Mouse (Mus musculus) heart, embryonic 11.5 days (tissue): ENCODE measurements at regions not wholly inside any gene's neighbourhood (a gene's known extent, or its start where the extent isn't known, plus 50 kb on each side); places are given as distances from the start of the nearest gene placed in this dataset.

ENCODE experiments used
- ATAC-seq: fragments of 200-750 bp; cut with Nextera tagmentation; replicated peaks from 2 replicates; pipeline ENCODE4 v1.8.0; 2017; ENCODE audit warnings: moderate library complexity; ENCODE audit not compliant: insufficient number of reproducible peaks, low FRiP score, low TSS enrichment
- H3K27ac ChIP-seq: fragments of 300-500 bp; sonication (generic); 2 replicates; pipeline ENCODE4 v1.5.1; 2014; ENCODE audit warnings: mild to moderate bottlenecking, low read depth, low read length
- H3K27me3 ChIP-seq: fragments of 300-500 bp; sonication (generic); 2 replicates; pipeline ENCODE4 v1.6.1; 2014; ENCODE audit warnings: mild to moderate bottlenecking, low read length, mixed read lengths; ENCODE audit not compliant: control insufficient read depth, insufficient read depth
- H3K36me3 ChIP-seq: fragments of 300-500 bp; sonication (generic); 2 replicates; pipeline ENCODE4 v1.6.1; 2014; ENCODE audit warnings: mild to moderate bottlenecking, low read length, moderate library complexity, mixed read lengths; ENCODE audit not compliant: control insufficient read depth, insufficient read depth
- H3K4me1 ChIP-seq: fragments of 300-500 bp; sonication (generic); 2 replicates; pipeline ENCODE4 v1.6.1; 2014; ENCODE audit warnings: low read length; ENCODE audit not compliant: control insufficient read depth, insufficient read depth
- H3K4me2 ChIP-seq: fragments of 300-500 bp; sonication (generic); 2 replicates; pipeline ENCODE4 v1.6.1; 2014; ENCODE audit warnings: mild to moderate bottlenecking, moderate library complexity
- H3K4me3 ChIP-seq: fragments of 300-500 bp; sonication (generic); 2 replicates; pipeline ENCODE4 v1.5.1; 2014; ENCODE audit warnings: low read depth, low read length
- H3K9ac ChIP-seq: fragments of 300-500 bp; sonication (generic); 2 replicates; pipeline ENCODE4 v1.6.1; 2014; ENCODE audit warnings: mild to moderate bottlenecking, low read depth, low read length, moderate library complexity
- H3K9me3 ChIP-seq: fragments of 300-500 bp; sonication (generic); replicated peaks from 2 replicates; pipeline ENCODE4 v1.6.1; 2016; ENCODE audit warnings: low read length; ENCODE audit not compliant: control insufficient read depth
- WGBS: fragments of 180-500 bp; shearing (Covaris S2); extraction: QIAGEN DNeasy Blood & Tissue Kit; methylation state at CpG from one replicate; pipeline ENCODE4 v1.1.7; 2014; ENCODE audit not compliant: insufficient replicate concordance; 5-methylcytosine and 5-hydroxymethylcytosine counted together

DNA sequence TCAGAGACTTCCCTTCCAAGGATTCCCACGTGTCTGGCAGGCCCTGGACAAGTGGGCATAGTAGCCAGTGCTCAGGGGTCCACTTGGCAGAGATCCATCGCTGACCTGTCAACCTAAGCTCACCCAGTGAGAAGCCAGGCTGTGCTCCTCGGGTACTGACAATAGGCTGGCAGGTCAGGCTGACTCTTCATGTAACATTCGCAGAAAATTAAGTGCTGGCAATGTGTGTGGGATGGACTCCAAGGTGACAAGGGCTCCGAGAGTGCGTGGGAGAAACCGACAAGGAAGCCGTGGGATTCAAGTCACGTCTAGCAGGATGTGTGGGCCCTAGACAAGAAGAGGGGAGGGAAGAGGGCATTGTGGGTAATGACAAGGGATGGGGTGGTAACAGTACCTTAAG is 564.6 kb upstream of the Adam5 start:
- H3K27ac ChIP-seq = no peak overlapping the region
- H3K4me2 ChIP-seq = no peak overlapping the region
- no peaks in the 10 kb centered on the region for H3K36me3 ChIP-seq
- H3K4me3 ChIP-seq = no peak overlapping the region
- no peaks in the 10 kb centered on the region for H3K27me3 ChIP-seq
- peaks cover 6% of the 10 kb centered on the region; the same call in 1 of the 2 replicates for H3K4me1 ChIP-seq
- 64% methylated on average over 9 of the region's 9 CpGs for WGBS
- H3K9ac ChIP-seq = no peak overlapping the region
- ATAC-seq = no peak
- H3K9me3 ChIP-seq = no peaks in the 10 kb centered on the region

DNA sequence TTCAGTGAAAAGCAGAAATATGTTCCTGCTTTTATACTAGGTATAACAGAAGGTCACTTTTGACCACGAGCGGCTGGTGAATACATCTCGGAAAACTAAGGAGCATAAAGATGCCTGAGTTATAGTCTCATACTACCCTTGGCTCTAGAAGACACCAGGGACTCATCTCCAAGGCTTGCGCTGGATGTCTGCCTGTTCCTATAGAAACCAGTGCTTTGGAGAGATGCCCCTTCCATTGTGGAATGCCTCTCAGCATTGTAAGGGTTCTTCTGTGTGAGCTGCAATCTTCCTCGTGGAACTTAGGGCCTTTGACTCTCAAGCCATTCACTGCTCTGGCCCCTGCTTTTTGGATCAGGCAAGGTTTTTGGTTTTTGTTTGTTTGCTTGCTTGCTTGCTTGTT is 561.0 kb upstream of the Adam5 start:
- Histone ChIP-seq H3K27me3 (no peaks in the 10 kb centered on the region), H3K27ac (no peak overlapping the region), H3K36me3 (no peaks in the 10 kb centered on the region), H3K4me2 (no peak overlapping the region), H3K4me3 (no peak overlapping the region), H3K4me1 (0 out of 2 replicates have a peak, but pooled peaks cover 3% of the 10 kb centered on the region), H3K9ac (no peak overlapping the region), H3K9me3 (0 out of 2 replicates have a peak, but pooled peaks cover 2% of the 10 kb centered on the region)
- ATAC-seq = no peak
- 78% methylated on average over 5 of the region's 5 CpGs for WGBS

GRCm38 (mm10) chr8:25384591-25384990 is 560.4 kb upstream of the Adam5 start:
- 73% methylated on average over 2 of the region's 2 CpGs for WGBS
- no peak overlapping the region for H3K4me2 ChIP-seq
- no peak overlapping the region for H3K27ac ChIP-seq
- H3K36me3 ChIP-seq = no peaks in the 10 kb centered on the region
- no peaks in the 10 kb centered on the region for H3K27me3 ChIP-seq
- H3K9me3 ChIP-seq = 0 out of 2 replicates have a peak, but pooled peaks cover 4% of the 10 kb centered on the region
- H3K9ac ChIP-seq = no peak overlapping the region
- ATAC-seq = no peak
- H3K4me1 ChIP-seq = 0 out of 2 replicates have a peak, but pooled peaks cover 2% of the 10 kb centered on the region
- no peak overlapping the region for H3K4me3 ChIP-seq

DNA sequence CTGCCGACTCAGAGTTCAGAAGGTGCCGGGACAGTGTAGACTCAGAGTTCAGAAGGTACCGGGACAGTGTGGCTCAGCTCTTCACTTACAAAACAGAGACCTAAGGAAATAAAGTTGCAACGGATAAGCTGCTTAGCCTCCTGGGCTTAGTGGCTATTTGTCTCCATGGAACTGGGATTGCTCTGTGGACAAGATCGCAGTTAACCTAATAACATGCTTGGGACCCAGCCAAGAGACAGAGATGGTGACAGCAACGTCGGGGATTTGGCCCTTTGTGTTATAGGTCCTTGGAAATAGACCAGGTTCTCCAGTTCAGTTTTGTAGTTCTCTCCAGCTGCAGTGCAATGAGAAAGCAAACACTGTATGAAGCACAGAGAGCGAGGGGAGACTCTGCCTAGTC is 549.1 kb upstream of the Adam5 start:
- H3K4me3 ChIP-seq = no peak overlapping the region
- H3K27me3 ChIP-seq = peaks cover 3% of the 10 kb centered on the region; the same call in 1 of the 2 replicates
- no peaks in the 10 kb centered on the region for H3K4me1 ChIP-seq
- H3K36me3 ChIP-seq = no peaks in the 10 kb centered on the region
- no peaks in the 10 kb centered on the region for H3K9me3 ChIP-seq
- no peak overlapping the region for H3K9ac ChIP-seq
- no peak overlapping the region for H3K27ac ChIP-seq
- H3K4me2 ChIP-seq = no peak overlapping the region
- 69% methylated on average over 8 of the region's 8 CpGs for WGBS
- ATAC-seq = no peak

DNA sequence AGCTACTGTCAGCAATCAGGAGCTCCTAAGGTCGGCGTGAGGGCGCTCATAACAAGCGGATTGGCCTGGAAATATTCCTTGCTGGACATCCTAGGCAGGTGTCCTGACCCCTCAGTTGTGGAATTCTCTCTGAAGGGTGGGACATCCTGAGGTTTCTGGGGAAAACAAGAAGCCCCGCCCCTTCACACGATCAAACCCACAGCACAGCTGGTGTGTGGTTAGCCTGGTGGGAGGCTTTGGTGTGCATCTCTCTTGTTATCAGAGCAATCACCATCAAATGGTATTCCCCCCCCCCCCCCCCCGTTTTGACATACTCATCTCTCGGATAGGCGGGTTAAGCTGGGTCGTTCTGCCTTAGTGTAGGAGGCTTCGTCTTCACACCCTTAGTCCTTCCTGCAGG is 546.8 kb upstream of the Adam5 start:
- Histone ChIP-seq H3K4me1 (no peaks in the 10 kb centered on the region), H3K36me3 (no peaks in the 10 kb centered on the region), H3K4me3 (no peak overlapping the region), H3K4me2 (no peak overlapping the region), H3K9ac (no peak overlapping the region), H3K27me3 (peaks cover 3% of the 10 kb centered on the region; the same call in 1 of the 2 replicates), H3K9me3 (no peaks in the 10 kb centered on the region), H3K27ac (no peak overlapping the region)
- WGBS = 25% methylated on average over 11 of the region's 11 CpGs
- no peak for ATAC-seq

GRCm38 (mm10) chr8:25369331-25369730 is 545.2 kb upstream of the Adam5 start:
- no peaks in the 10 kb centered on the region for H3K9me3 ChIP-seq
- no peaks in the 10 kb centered on the region for H3K4me1 ChIP-seq
- H3K27me3 ChIP-seq = peaks cover 3% of the 10 kb centered on the region; the same call in 1 of the 2 replicates
- 75% methylated on average over 2 of the region's 2 CpGs for WGBS
- H3K9ac ChIP-seq = no peak overlapping the region
- H3K27ac ChIP-seq = no peak overlapping the region
- no peak overlapping the region for H3K4me2 ChIP-seq
- H3K36me3 ChIP-seq = no peaks in the 10 kb centered on the region
- no peak overlapping the region for H3K4me3 ChIP-seq
- ATAC-seq = no peak

DNA sequence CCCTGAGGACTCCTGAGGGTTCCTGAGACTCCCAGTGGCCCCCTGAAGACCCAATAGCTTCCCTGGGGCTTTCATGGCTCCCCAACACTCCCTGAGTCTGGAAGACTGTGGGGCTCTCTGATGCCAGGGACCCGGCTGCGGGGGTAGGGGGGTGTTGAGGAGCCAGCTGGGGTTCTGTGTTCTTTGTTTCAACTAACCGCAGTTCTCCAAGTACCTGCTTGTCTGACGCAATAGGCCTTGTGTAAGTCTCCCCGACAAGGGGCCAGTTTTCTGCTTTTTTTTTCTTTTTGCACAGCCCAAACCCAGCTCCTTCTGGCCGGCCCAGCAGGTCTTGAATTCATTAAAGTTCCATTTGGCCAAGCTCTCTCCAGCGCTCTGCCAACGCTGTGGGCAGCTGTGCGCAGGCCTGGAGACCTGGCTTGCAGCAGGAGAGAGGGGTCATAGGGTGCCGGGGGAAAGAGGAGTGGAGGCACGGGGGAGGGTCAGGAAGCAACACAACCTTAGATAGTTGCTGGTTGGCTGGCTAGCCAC is 544.5 kb upstream of the Adam5 start:
- 15% methylated on average over 11 of the region's 11 CpGs for WGBS
- Histone ChIP-seq H3K4me2 (peak overlapping the region; percentile 27), H3K4me1 (no peaks in the 10 kb centered on the region), H3K36me3 (no peaks in the 10 kb centered on the region), H3K27me3 (peaks cover 3% of the 10 kb centered on the region; the same call in 1 of the 2 replicates), H3K9ac (no peak overlapping the region), H3K27ac (no peak overlapping the region), H3K9me3 (no peaks in the 10 kb centered on the region), H3K4me3 (no peak overlapping the region)
- ATAC-seq = no peak

DNA sequence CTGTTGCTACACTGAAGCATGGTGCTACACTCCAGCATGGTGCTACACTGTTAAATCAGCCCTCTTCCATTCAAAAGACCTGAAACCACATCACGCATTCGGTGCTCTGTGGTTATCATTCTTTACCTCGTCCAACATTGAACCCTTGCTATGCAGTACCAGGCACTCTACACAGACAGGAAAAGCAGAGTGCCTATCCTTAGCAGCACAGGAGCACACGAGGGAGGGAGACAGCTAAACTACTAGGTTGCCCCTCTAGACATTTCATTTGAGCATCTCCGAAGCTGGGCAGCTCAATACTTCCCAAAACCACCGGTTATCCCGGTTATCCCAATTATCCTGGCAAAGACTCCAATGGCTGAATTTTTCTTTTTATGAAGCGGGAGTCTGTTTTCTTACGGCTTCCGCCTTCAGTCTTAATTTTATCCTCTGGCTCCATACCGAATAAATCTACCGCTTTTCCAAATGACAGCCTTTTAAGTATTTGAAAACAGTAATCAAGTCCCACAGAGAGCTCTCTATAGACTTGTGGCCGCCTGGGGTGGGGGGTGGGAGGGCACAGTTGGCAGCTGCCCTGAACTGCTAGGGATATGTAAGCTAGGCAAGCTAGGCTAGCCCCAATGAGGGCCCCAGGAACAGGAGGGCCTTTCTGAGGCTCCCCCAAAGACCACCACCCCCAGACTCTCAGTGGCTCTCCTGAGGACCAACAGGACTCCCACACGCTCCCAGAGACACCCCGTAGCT is 543.8 kb upstream of the Adam5 start:
- WGBS = 48% methylated on average over 15 of the region's 15 CpGs
- Histone ChIP-seq H3K9me3 (no peaks in the 10 kb centered on the region), H3K36me3 (no peaks in the 10 kb centered on the region), H3K27ac (no peak overlapping the region), H3K27me3 (peaks cover 3% of the 10 kb centered on the region; the same call in 1 of the 2 replicates), H3K4me2 (no peak overlapping the region), H3K4me3 (no peak overlapping the region), H3K9ac (no peak overlapping the region), H3K4me1 (no peaks in the 10 kb centered on the region)
- ATAC-seq = no peak

GRCm38 (mm10) chr8:25366181-25366580 is 542.0 kb upstream of the Adam5 start:
- no peak overlapping the region for H3K4me2 ChIP-seq
- no peak overlapping the region for H3K27ac ChIP-seq
- no peak for ATAC-seq
- 35% methylated on average over 3 of the region's 3 CpGs for WGBS
- no peaks in the 10 kb centered on the region for H3K4me1 ChIP-seq
- no peak overlapping the region for H3K4me3 ChIP-seq
- no peaks in the 10 kb centered on the region for H3K9me3 ChIP-seq
- H3K27me3 ChIP-seq = peaks cover 3% of the 10 kb centered on the region; the same call in 1 of the 2 replicates
- H3K36me3 ChIP-seq = no peaks in the 10 kb centered on the region
- H3K9ac ChIP-seq = no peak overlapping the region
